ENCODE assay signal across 15 mouse cellular contexts in genomic region chr3:15128960-15129359, GRCm38 (mm10).
"Had no signal": no experiment of that assay in that cellular context is flagged by ENCODE, and none has a peak within 500 bp of the region (broad histone marks: within the 10 kb centered on the region; RNA-seq: fewer than 3 reads in every experiment).

No protein-coding gene starts in this region.

- H3K4me2 ChIP-seq: liver, embryonic 12.5 days; neural tube, embryonic 15.5 days had no signal

- H3K9ac ChIP-seq: liver, embryonic 12.5 days; neural tube, embryonic 15.5 days had no signal

- H3K27me3 ChIP-seq: liver, embryonic 12.5 days; neural tube, embryonic 15.5 days had no signal

- H3K4me3 ChIP-seq: layer of hippocampus, adult 2 months; liver, embryonic 12.5 days; midbrain, embryonic 10.5 days; myocyte; neural tube, embryonic 15.5 days had no signal

- ATAC-seq: inflammation-experienced regulatory T-cells, adult 6 months; liver, embryonic 12.5 days had no signal

- H3K27ac ChIP-seq: layer of hippocampus, adult 2 months; liver, embryonic 12.5 days; midbrain, embryonic 10.5 days; neural tube, embryonic 15.5 days had no signal

- DNase-seq: kidney, adult 18-20 months; kidney, postnatal 10 days; kidney, postnatal 4 days; left cerebral cortex, postnatal 4 days; midbrain, embryonic 14.5 days; right cerebral cortex, adult 18-20 months; right cerebral cortex, postnatal 25 days; thymus, adult 2 months; thymus, postnatal 25 days had no signal

- H3K36me3 ChIP-seq: liver, embryonic 12.5 days; midbrain, embryonic 10.5 days; neural tube, embryonic 15.5 days had no signal

- H3K9me3 ChIP-seq: liver, embryonic 12.5 days; midbrain, embryonic 10.5 days; neural tube, embryonic 15.5 days had no signal

- H3K4me1 ChIP-seq: liver, embryonic 12.5 days; midbrain, embryonic 10.5 days; neural tube, embryonic 15.5 days had no signal
